Mouse (Mus musculus): ENCODE data around the gene Wnt3a.

Wnt3a gene

GRCm38 (mm10) chr11:59218389-59218998 is 72.1 kb downstream of the Wnt3a start:
- 73% methylated on average over 4 of the region's 4 CpGs for WGBS

GRCm38 (mm10) chr11:59216955-59217354 is 73.6 kb downstream of the Wnt3a start:
- WGBS, result 15% methylated on average over 3 of the region's 3 CpGs

- WGBS, result 64% methylated on average over 12 of the region's 12 CpGs
These were observed 77.6 kb downstream of the Wnt3a start for GRCm38 (mm10) chr11:59212892-59213494.

- 51% methylated on average over 12 of the region's 12 CpGs for WGBS
These were observed 78.2 kb downstream of the Wnt3a start for GRCm38 (mm10) chr11:59212320-59212719.

GRCm38 (mm10) chr11:59211561-59211960 is 79.0 kb downstream of the Wnt3a start:
- WGBS, result 73% methylated on average over 9 of the region's 9 CpGs

GRCm38 (mm10) chr11:59210020-59210419 is 80.5 kb downstream of the Wnt3a start:
- whole genome bisulfite sequencing, result 56% methylated on average over 4 of the region's 4 CpGs

GRCm38 (mm10) chr11:59209580-59209979 is 81.0 kb downstream of the Wnt3a start:
- WGBS, result 38% methylated on average over 5 of the region's 5 CpGs

GRCm38 (mm10) chr11:59209003-59209441 is 81.5 kb downstream of the Wnt3a start:
- 7% methylated on average over 18 of the region's 18 CpGs for WGBS

GRCm38 (mm10) chr11:59208153-59208831 is 82.3 kb downstream of the Wnt3a start, which contains the start of gene 2310033P09Rik:
2310033P09Rik (plus strand) TSS chr11:59208321.
- WGBS, result under 1% methylated on average over 67 of the region's 67 CpGs

- under 1% methylated on average over 63 of the region's 63 CpGs for WGBS
These were observed 88.2 kb downstream of the Wnt3a start, which contains the start of gene Mrpl55 for GRCm38 (mm10) chr11:59202081-59202995. Mrpl55 (plus strand) TSS chr11:59202486.

- 31% methylated on average over 16 of the region's 16 CpGs for WGBS
These were observed 89.1 kb downstream of the Wnt3a start for GRCm38 (mm10) chr11:59201216-59202002.
